Mouse (Mus musculus) urinary bladder, adult 2 months (tissue): ENCODE results near the gene Ankrd65. TPM values are rescaled to one million over a fixed set of nuclear protein-coding genes. Genes with fewer than 3 reads are reported as not detected.
"Not testable (repeated sequence)": the region's sequence is repeated elsewhere in the genome, so short reads cannot be mapped to it uniquely, and the experiment has no call there.

Source experiments
- DNase-seq: peaks from one replicate; pipeline ENCODE4 v3.0.0; 2022; ENCODE audit warnings: low spot score
- polyA plus RNA-seq: library from polyadenylated mRNA; depleted of rRNA; stranded (reverse); fragments of >200 nt; gene quantifications from 2 replicates; pipeline ENCODE4 v1.2.3, GENCODE M21; 2012; rRNA removed

The Ankrd65 gene
- 0.81 and 0.93 TPM in 2 replicates for polyA plus RNA-seq

GRCm38 (mm10) chr4:155790021-155790489 is at the start of gene Ankrd65:
Ankrd65 (plus strand) TSS chr4:155790439.
- no peak for DNase-seq

- not testable (repeated sequence) for DNase-seq
Measured at GRCm38 (mm10) chr4:155740681-155741080, 49.6 kb upstream of the Ankrd65 start.

GRCm38 (mm10) chr4:155742684-155743083 is 47.6 kb upstream of the Ankrd65 start:
- no peak for DNase-seq

GRCm38 (mm10) chr4:155744474-155744873 is 45.8 kb upstream of the Ankrd65 start:
- DNase-seq = no peak

- no peak for DNase-seq
Measured at GRCm38 (mm10) chr4:155745136-155745535, 45.1 kb upstream of the Ankrd65 start.

- no peak for DNase-seq
Measured at GRCm38 (mm10) chr4:155746036-155746548, 44.1 kb upstream of the Ankrd65 start.

GRCm38 (mm10) chr4:155746575-155747490 is 43.4 kb upstream of the Ankrd65 start:
- no peak for DNase-seq

GRCm38 (mm10) chr4:155757011-155757410 is 33.2 kb upstream of the Ankrd65 start:
- DNase-seq = no peak

- no peak for DNase-seq
Measured at GRCm38 (mm10) chr4:155759862-155760612, 30.2 kb upstream of the Ankrd65 start.

GRCm38 (mm10) chr4:155760613-155761355 is 29.5 kb upstream of the Ankrd65 start, which contains the start of gene Atad3a:
Atad3a (minus strand) TSS chr4:155761093.
- DNase-seq = peak; percentile 95

GRCm38 (mm10) chr4:155761356-155762099 is 28.7 kb upstream of the Ankrd65 start:
- no peak for DNase-seq

GRCm38 (mm10) chr4:155762357-155762756 is 27.9 kb upstream of the Ankrd65 start:
- no peak for DNase-seq

GRCm38 (mm10) chr4:155769496-155769879 is 20.8 kb upstream of the Ankrd65 start:
- DNase-seq = no peak

- peak; percentile 91 for DNase-seq
Measured at GRCm38 (mm10) chr4:155769880-155770512, 20.2 kb upstream of the Ankrd65 start.

- DNase-seq = no peak
Measured at GRCm38 (mm10) chr4:155770626-155771025, 19.6 kb upstream of the Ankrd65 start.

- DNase-seq = no peak
Measured at GRCm38 (mm10) chr4:155771706-155772105, 18.5 kb upstream of the Ankrd65 start.

- DNase-seq = no peak
Measured at GRCm38 (mm10) chr4:155772786-155773185, 17.5 kb upstream of the Ankrd65 start.

- no peak for DNase-seq
Measured at GRCm38 (mm10) chr4:155773335-155774078, 16.7 kb upstream of the Ankrd65 start.

- DNase-seq = peak; percentile 86
Measured at GRCm38 (mm10) chr4:155774280-155774754, 15.9 kb upstream of the Ankrd65 start, which contains the start of gene Vwa1. Vwa1 (minus strand) TSS chr4:155774698.
